Mouse (Mus musculus): ENCODE data around the gene 1700109H08Rik. TPM values are rescaled to one million over a fixed set of nuclear protein-coding genes. Genes with fewer than 3 reads are reported as not detected.
A peak's percentile ranks its signal among the peaks of the same experiment; 100 is the strongest.
"Not testable (repeated sequence)": the region's sequence is repeated elsewhere in the genome, so short reads cannot be mapped to it uniquely, and the experiment has no call there.

1700109H08Rik gene
- total and polyA plus RNA-seq, 2 experiments from 2014 or later, result 3.8 to 5.0 TPM

DNA sequence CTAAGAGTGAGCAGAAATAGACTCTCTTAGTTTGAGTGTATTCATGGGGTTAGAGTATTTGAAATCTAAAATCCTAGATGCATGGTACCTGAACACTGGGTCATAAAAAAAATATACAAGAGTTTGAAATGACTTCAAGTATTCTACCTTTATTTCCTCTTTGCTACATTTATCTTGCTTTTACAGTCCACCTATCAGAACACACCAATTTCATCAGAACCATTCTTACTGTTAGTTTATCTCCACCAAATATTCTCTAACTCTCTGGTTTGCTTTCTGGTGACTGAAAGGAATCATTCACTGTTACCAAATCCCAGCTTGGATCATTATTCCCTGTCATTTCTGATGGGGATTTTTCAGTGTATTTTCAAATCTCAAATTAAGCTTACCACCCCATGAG is 25.8 kb downstream of the 1700109H08Rik start:
- Histone ChIP-seq H3K27me3 (ENCODE audit: insufficient read depth, low read length) (no peaks in the 10 kb centered on the region), H3K4me1 (ENCODE audit: insufficient read depth, low read length) (peaks cover 5% of the 10 kb centered on the region; the same call in 1 of the 2 replicates), H3K9ac (replicated peaks; ENCODE audit: low read length) (peak overlapping the region; percentile 80), H3K4me3 (ENCODE audit: low read length) (peak overlapping the region; percentile 89), H3K36me3 (ENCODE audit: insufficient read depth, low read length) (no peaks in the 10 kb centered on the region), H3K9me3 (ENCODE audit: low read length) (no peaks in the 10 kb centered on the region), H3K4me2 (ENCODE audit: low read depth, low read length) (peak overlapping the region; percentile 67), H3K27ac (no peak overlapping the region)
- no peak for ATAC-seq
- DNase-seq (ENCODE audit: low spot score), result no peak
- no peak for TF ChIP-seq CTCF (IDR thresholded peaks at IDR 0.05; ENCODE audit: low read depth)

DNA sequence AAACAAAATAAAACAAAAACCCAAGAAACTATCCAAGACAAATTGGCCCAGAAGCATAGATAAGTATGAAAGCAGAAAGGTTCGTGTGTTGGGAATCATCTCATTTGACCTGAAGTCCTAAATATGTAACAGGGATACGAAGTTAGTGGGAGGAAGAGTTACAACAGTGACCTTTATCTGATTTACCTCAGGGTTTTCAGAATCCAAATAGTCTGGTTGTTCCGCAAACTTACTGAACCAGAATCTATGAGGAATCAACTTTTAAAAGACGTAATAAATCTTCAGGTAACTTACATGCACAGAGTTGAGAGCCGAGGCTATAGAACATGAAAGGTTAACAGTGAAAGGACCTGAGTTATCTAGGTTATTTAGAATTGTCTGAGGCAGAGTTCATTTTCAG is 27.4 kb downstream of the 1700109H08Rik start:
- Histone ChIP-seq H3K27ac (no peak overlapping the region), H3K4me3 (ENCODE audit: low read length) (no peak overlapping the region), H3K4me1 (ENCODE audit: insufficient read depth, low read length) (peaks cover 5% of the 10 kb centered on the region; the same call in 1 of the 2 replicates), H3K27me3 (ENCODE audit: insufficient read depth, low read length) (no peaks in the 10 kb centered on the region), H3K36me3 (ENCODE audit: insufficient read depth, low read length) (no peaks in the 10 kb centered on the region), H3K9me3 (ENCODE audit: low read length) (no peaks in the 10 kb centered on the region), H3K9ac (replicated peaks; ENCODE audit: low read length) (no peak overlapping the region), H3K4me2 (ENCODE audit: low read depth, low read length) (no peak overlapping the region)
- ATAC-seq, result no peak
- no peak for DNase-seq (ENCODE audit: low spot score)
- no peak for TF ChIP-seq CTCF (IDR thresholded peaks at IDR 0.05; ENCODE audit: low read depth)
- 92% methylated on average over 5 of the region's 5 CpGs for WGBS

DNA sequence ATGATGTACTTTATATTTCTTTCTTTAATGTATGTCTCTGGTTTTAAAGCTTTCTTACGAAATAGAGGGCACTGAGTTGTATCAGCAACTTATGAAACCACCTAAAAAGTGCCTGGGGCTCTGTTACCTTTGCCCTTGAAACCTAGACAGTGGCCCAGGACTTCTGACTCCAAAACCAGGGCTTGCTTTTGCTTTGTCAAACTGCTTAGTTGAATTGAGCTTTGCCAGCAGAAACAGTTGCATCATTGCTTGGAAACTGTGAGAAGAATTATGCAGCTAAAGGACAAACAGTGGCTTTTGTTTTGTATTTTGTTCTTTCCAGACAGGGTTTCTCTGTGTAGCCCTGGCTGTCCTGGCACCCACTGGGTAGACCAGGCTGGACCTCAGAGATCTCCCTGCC is 28.9 kb downstream of the 1700109H08Rik start:
- no peak overlapping the region for H3K9ac ChIP-seq (replicated peaks; ENCODE audit: low read length)
- H3K27me3 ChIP-seq (ENCODE audit: insufficient read depth, low read length), result no peaks in the 10 kb centered on the region
- TF ChIP-seq CTCF (IDR thresholded peaks at IDR 0.05; ENCODE audit: low read depth), result no peak
- H3K9me3 ChIP-seq (ENCODE audit: low read length), result no peaks in the 10 kb centered on the region
- H3K4me3 ChIP-seq (ENCODE audit: low read length), result no peak overlapping the region
- no peak overlapping the region for H3K27ac ChIP-seq
- 79% methylated on average over 1 of the region's 1 CpGs for WGBS
- ATAC-seq (no peak), DNase-seq (ENCODE audit: low spot score) (no peak)
- H3K36me3 ChIP-seq (ENCODE audit: insufficient read depth, low read length), result peaks cover 13% of the 10 kb centered on the region
- no peak overlapping the region for H3K4me2 ChIP-seq (ENCODE audit: low read depth, low read length)
- peaks cover 5% of the 10 kb centered on the region; the same call in 1 of the 2 replicates for H3K4me1 ChIP-seq (ENCODE audit: insufficient read depth, low read length)

DNA sequence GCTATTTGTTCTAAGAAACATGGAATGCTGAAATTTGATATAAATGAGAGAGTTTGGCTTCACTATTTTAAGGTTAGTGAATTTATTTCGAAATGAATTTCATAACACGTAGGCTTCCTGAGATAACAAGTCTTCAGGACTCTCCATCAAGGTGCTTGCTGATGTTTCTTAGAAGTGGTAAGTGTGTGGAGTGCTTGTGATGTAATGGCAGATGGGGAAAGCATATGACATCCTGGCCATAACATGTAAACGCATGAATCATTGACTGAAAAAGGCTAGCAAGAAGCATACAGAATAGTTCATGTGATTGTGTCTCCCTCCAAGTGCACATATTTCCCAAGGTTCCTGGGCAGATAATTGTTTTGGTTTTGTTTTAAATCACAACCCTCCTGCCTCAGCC is 29.4 kb downstream of the 1700109H08Rik start:
- Histone ChIP-seq H3K9ac (replicated peaks; ENCODE audit: low read length) (no peak overlapping the region), H3K4me2 (ENCODE audit: low read depth, low read length) (no peak overlapping the region), H3K27me3 (ENCODE audit: insufficient read depth, low read length) (no peaks in the 10 kb centered on the region), H3K4me1 (ENCODE audit: insufficient read depth, low read length) (peaks cover 5% of the 10 kb centered on the region; the same call in 1 of the 2 replicates), H3K27ac (no peak overlapping the region), H3K36me3 (ENCODE audit: insufficient read depth, low read length) (peaks cover 18% of the 10 kb centered on the region), H3K4me3 (ENCODE audit: low read length) (no peak overlapping the region), H3K9me3 (ENCODE audit: low read length) (no peaks in the 10 kb centered on the region)
- WGBS, result 95% methylated on average over 3 of the region's 3 CpGs
- ATAC-seq (no peak), DNase-seq (ENCODE audit: low spot score) (no peak)
- TF ChIP-seq CTCF (IDR thresholded peaks at IDR 0.05; ENCODE audit: low read depth), result no peak

DNA sequence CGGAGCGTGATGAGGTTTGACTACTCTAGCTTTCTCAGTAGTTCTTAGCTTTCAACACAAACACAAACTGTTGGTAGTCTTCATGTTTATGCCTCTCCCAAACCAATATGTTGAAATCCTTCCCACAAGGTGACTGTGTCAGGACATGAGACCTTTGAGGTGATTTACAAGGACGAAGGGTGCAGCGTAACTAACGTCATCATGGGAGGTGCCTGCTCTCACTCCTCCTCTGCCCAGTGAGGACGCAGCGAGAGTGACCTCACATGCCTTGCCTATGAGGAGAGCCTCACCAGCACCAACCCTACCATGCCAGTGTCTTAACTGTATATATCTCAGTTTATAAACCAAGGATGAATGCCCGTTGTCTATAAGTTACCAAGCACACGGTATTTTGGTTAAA is 35.7 kb downstream of the 1700109H08Rik start:
- DNase-seq (ENCODE audit: low spot score) (no peak), ATAC-seq (no peak)
- Histone ChIP-seq H3K9ac (replicated peaks; ENCODE audit: low read length) (no peak overlapping the region), H3K27me3 (ENCODE audit: insufficient read depth, low read length) (no peaks in the 10 kb centered on the region), H3K4me2 (ENCODE audit: low read depth, low read length) (no peak overlapping the region), H3K27ac (no peak overlapping the region), H3K4me1 (ENCODE audit: insufficient read depth, low read length) (no peaks in the 10 kb centered on the region), H3K9me3 (ENCODE audit: low read length) (no peaks in the 10 kb centered on the region), H3K36me3 (ENCODE audit: insufficient read depth, low read length) (peaks cover 35% of the 10 kb centered on the region), H3K4me3 (ENCODE audit: low read length) (no peak overlapping the region)
- no peak for TF ChIP-seq CTCF (IDR thresholded peaks at IDR 0.05; ENCODE audit: low read depth)
- WGBS, result 95% methylated on average over 9 of the region's 9 CpGs

DNA sequence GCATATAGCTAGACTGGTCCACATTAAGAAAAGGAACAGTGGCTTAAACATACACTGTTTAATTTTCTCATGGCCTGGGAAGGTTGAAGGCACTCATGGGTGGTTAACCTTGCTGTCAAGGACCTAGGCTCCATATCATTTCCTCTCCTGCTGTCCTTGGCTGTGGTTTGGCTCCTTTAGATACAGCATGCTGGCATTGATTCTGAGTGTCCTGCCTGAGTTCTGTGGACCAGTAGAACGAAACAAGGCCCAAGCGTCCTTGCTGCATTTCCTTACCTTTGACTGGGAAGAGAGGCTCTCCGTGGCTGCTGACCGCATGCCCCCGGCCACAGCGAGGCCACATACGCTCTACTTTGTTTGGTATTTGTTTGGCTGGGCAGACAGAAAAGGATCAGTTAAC is 37.9 kb downstream of the 1700109H08Rik start:
- Histone ChIP-seq H3K9ac (replicated peaks; ENCODE audit: low read length) (no peak overlapping the region), H3K4me2 (ENCODE audit: low read depth, low read length) (no peak overlapping the region), H3K4me3 (ENCODE audit: low read length) (no peak overlapping the region), H3K36me3 (ENCODE audit: insufficient read depth, low read length) (peaks cover 40% of the 10 kb centered on the region), H3K27ac (no peak overlapping the region), H3K9me3 (ENCODE audit: low read length) (no peaks in the 10 kb centered on the region), H3K4me1 (ENCODE audit: insufficient read depth, low read length) (no peaks in the 10 kb centered on the region), H3K27me3 (ENCODE audit: insufficient read depth, low read length) (no peaks in the 10 kb centered on the region)
- WGBS, result 98% methylated on average over 7 of the region's 7 CpGs
- TF ChIP-seq CTCF (IDR thresholded peaks at IDR 0.05; ENCODE audit: low read depth), result no peak
- ATAC-seq, result no peak
- DNase-seq (ENCODE audit: low spot score), result no peak

DNA sequence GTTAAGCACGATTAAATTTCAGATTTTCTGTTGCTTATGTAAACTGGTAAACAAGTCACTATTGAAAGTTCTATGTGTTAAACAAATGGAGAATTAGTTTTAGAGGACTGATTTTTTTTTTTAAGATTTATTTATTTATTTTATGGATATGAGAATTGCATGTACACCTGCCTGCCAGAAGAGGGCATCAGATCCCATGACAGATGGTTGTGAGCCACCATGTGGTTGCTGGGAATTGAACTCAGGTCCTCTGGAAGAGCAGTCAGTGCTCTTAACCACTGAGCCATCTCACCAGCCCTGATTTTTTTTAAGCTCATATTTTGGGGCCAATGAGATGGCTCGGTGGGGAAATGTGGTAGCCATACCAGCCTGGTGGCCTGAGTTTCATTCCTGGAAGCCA is 40.5 kb downstream of the 1700109H08Rik start:
- H3K9ac ChIP-seq (replicated peaks; ENCODE audit: low read length); H3K4me3 ChIP-seq (ENCODE audit: low read length); H3K4me2 ChIP-seq (ENCODE audit: low read depth, low read length); ATAC-seq; H3K4me1 ChIP-seq (ENCODE audit: insufficient read depth, low read length); DNase-seq (ENCODE audit: low spot score); H3K27me3 ChIP-seq (ENCODE audit: insufficient read depth, low read length); H3K9me3 ChIP-seq (ENCODE audit: low read length); H3K27ac ChIP-seq: not testable (repeated sequence)
- peaks cover 24% of the 10 kb centered on the region; the same call in 1 of the 2 replicates for H3K36me3 ChIP-seq (ENCODE audit: insufficient read depth, low read length)
- WGBS, result 90% methylated on average over 2 of the region's 2 CpGs
